Mouse (Mus musculus) Patski (cell line): Measurements from ENCODE around the gene Tox3. TPM values are rescaled to one million over a fixed set of nuclear protein-coding genes. Genes with fewer than 3 reads are reported as not detected.

Experiments used
- ATAC-seq: fragments of 100-300 bp; one replicate; pipeline ENCODE4 v1.8.0; 2021
- CTCF ChIA-PET: fragments of 350-600 bp; sonication (Branson Sonifier 250); formaldehyde crosslinking; loops from one replicate; lab custom pipeline; 2022; ENCODE audit warnings: inconsistent platforms; lab: Charles Lee
- POLR2A ChIA-PET: fragments of 350-600 bp; sonication (Branson Sonifier 250); formaldehyde crosslinking; loops from one replicate; lab custom pipeline; 2022; ENCODE audit warnings: antibody characterized with exemption, inconsistent platforms; lab: Charles Lee
- DNase-seq: peaks from one replicate; pipeline ENCODE4 v3.0.0-alpha.2; 2011; ENCODE audit warnings: low read depth, low spot score
- H3K27me3 ChIP-seq: fragments of 371-371 bp; one replicate; pipeline ENCODE4 v1.5.1; 2021
- CTCF ChIP-seq: fragments of 100-300 bp; IDR thresholded peaks from one replicate; pipeline ENCODE4 v1.5.1; 2021
- in situ Hi-C: fragments of 300-500 bp; cut with MboI; formaldehyde crosslinking; loops from 3 replicates; pipeline ENCODE4 v1.11.1; 2018; ENCODE audit warnings: low pct_unique_long_range_greater_than_20kb, mixed read lengths
- polyA plus RNA-seq: library from polyadenylated mRNA; unstranded; gene quantifications from one replicate; pipeline ENCODE4 v1.2.3, GENCODE M21; 2021

Gene Tox3
- polyA plus RNA-seq, 1 experiment from 2014 or later, result 1.2 TPM

GRCm38 (mm10) chr8:90271920-90272319 is 76.2 kb downstream of the Tox3 start:
- ChIA-PET POLR2A (no interaction called here), CTCF (no interaction called here)
- ATAC-seq (no peak), DNase-seq (no peak)
- in situ Hi-C loops, result no loop called here
- H3K27me3 ChIP-seq, result peaks cover 16% of the 10 kb centered on the region
- no peak for TF ChIP-seq CTCF

- ChIA-PET CTCF (interaction anchor here (1.1 kb wide), 1 partner anchor 12 kb away, joined by 3 read pairs; no protein-coding TSS in a partner anchor), POLR2A (no interaction called here)
- ATAC-seq, result no peak
- peaks cover 17% of the 10 kb centered on the region for H3K27me3 ChIP-seq
- in situ Hi-C loops, result no loop called here
- no peak for TF ChIP-seq CTCF
- no peak for DNase-seq
Observed at GRCm38 (mm10) chr8:90267698-90268256, 80.4 kb downstream of the Tox3 start.

GRCm38 (mm10) chr8:90266986-90267385 is 81.2 kb downstream of the Tox3 start:
- ATAC-seq, result no peak
- H3K27me3 ChIP-seq, result peaks cover 14% of the 10 kb centered on the region
- in situ Hi-C loops, result no loop called here
- CTCF ChIA-PET, result interaction anchor here (1.1 kb wide), 1 partner anchor 11 kb away, joined by 3 read pairs; no protein-coding TSS in a partner anchor
- POLR2A ChIA-PET, result no interaction called here
- DNase-seq, result no peak
- TF ChIP-seq CTCF, result no peak

- no peak for TF ChIP-seq CTCF
- ChIA-PET CTCF (no interaction called here), POLR2A (no interaction called here)
- ATAC-seq (no peak), DNase-seq (no peak)
- in situ Hi-C loops, result no loop called here
- peaks cover 12% of the 10 kb centered on the region for H3K27me3 ChIP-seq
Observed at GRCm38 (mm10) chr8:90266239-90266638, 81.9 kb downstream of the Tox3 start.

GRCm38 (mm10) chr8:90254158-90254867 is 93.8 kb downstream of the Tox3 start:
- CTCF ChIA-PET, result no interaction called here
- POLR2A ChIA-PET, result no interaction called here

GRCm38 (mm10) chr8:90246357-90246756 is 101.8 kb downstream of the Tox3 start:
- in situ Hi-C loops, result no loop called here
- ATAC-seq, result no peak
- DNase-seq, result no peak
- ChIA-PET CTCF (no interaction called here), POLR2A (interaction anchor here (0.7 kb wide), 1 partner anchor 1197 kb away, joined by 3 read pairs; no protein-coding TSS in a partner anchor)
- TF ChIP-seq CTCF, result no peak
- H3K27me3 ChIP-seq, result peaks cover 4% of the 10 kb centered on the region

More at GRCm38 (mm10) chr8:90254158-90254867, 93.8 kb downstream of the Tox3 start:
- DNase-seq, result no peak
- no peaks in the 10 kb centered on the region for H3K27me3 ChIP-seq
- no peak for TF ChIP-seq CTCF
- in situ Hi-C loops, result no loop called here
- ATAC-seq, result no peak

GRCm38 (mm10) chr8:90245828-90246227 is 102.3 kb downstream of the Tox3 start:
- H3K27me3 ChIP-seq, result peaks cover 4% of the 10 kb centered on the region
- in situ Hi-C loops, result no loop called here
- TF ChIP-seq CTCF, result no peak
- DNase-seq, result no peak
- CTCF ChIA-PET, result no interaction called here
- POLR2A ChIA-PET, result no interaction called here
- ATAC-seq, result no peak

- POLR2A ChIA-PET, result no interaction called here
- DNase-seq, result no peak
- no peak for ATAC-seq
- CTCF ChIA-PET, result interaction anchor here (0.7 to 1.9 kb wide), 3 partner anchors 12 to 412 kb away, joined by 3 to 6 read pairs (median 3); no protein-coding TSS in a partner anchor
- in situ Hi-C loops, result no loop called here
- no peak for TF ChIP-seq CTCF
- peaks cover 4% of the 10 kb centered on the region for H3K27me3 ChIP-seq
Observed at GRCm38 (mm10) chr8:90245187-90245586, 103.0 kb downstream of the Tox3 start.

GRCm38 (mm10) chr8:90244458-90245145 is 103.5 kb downstream of the Tox3 start:
- TF ChIP-seq CTCF, result peak; percentile 47
- DNase-seq, result peak; percentile 68
- CTCF ChIA-PET, result interaction anchor here (0.7 to 1.9 kb wide), 3 partner anchors 12 to 412 kb away, joined by 3 to 6 read pairs (median 3); no protein-coding TSS in a partner anchor

GRCm38 (mm10) chr8:90243957-90244356 is 104.2 kb downstream of the Tox3 start:
- H3K27me3 ChIP-seq, result peaks cover 4% of the 10 kb centered on the region
- DNase-seq (no peak), ATAC-seq (no peak)
- CTCF ChIA-PET, result interaction anchor here (1.3 to 1.9 kb wide), 2 partner anchors 13 to 104 kb away, joined by 3 to 6 read pairs; no protein-coding TSS in a partner anchor
- POLR2A ChIA-PET, result no interaction called here
- in situ Hi-C loops, result no loop called here
- TF ChIP-seq CTCF, result no peak

More at GRCm38 (mm10) chr8:90244458-90245145, 103.5 kb downstream of the Tox3 start:
- POLR2A ChIA-PET, result no interaction called here
- H3K27me3 ChIP-seq, result peaks cover 4% of the 10 kb centered on the region
- ATAC-seq, result peak; percentile 78
- in situ Hi-C loops, result no loop called here
